Mouse (Mus musculus) ES-E14 (cell line): Measurements from ENCODE around the gene Samd4. TPM values are rescaled to one million over a fixed set of nuclear protein-coding genes. Genes with fewer than 3 reads are reported as not detected.

ENCODE experiments used
- DNase-seq: peaks from one replicate; pipeline ENCODE4 v3.0.0-alpha.2; 2013; ENCODE audit warnings: low read depth, low spot score
- H3K27ac ChIP-seq: 2 replicates; pipeline ENCODE4 v1.5.1; 2012; ENCODE audit warnings: low read depth, mild to moderate bottlenecking, low read length, moderate library complexity, mixed read lengths; ENCODE audit not compliant: poor library complexity, insufficient read depth, severe bottlenecking
- H3K36me3 ChIP-seq: 2 replicates; pipeline ENCODE4 v1.6.1; 2012; ENCODE audit warnings: mild to moderate bottlenecking, low read length, moderate library complexity, mixed read lengths; ENCODE audit not compliant: control insufficient read depth, poor library complexity, insufficient read depth, severe bottlenecking
- H3K4me1 ChIP-seq, 2 experiments: fragments of 150-350 bp in 1 of 2; sonication (generic) in 1 of 2; 2 replicates each; pipeline ENCODE4 v1.6.1; 2012; ENCODE audit warnings: low read length in 2 of 2, mild to moderate bottlenecking in 1 of 2, mixed read lengths in 1 of 2; ENCODE audit not compliant: control insufficient read depth in 2 of 2, insufficient read depth in 2 of 2, poor library complexity in 1 of 2
- H3K4me3 ChIP-seq, 2 experiments: fragments of 150-350 bp in 1 of 2; sonication (generic) in 1 of 2; 2 replicates each; pipeline ENCODE4 v1.5.1; 2012; ENCODE audit warnings: low read length in 2 of 2, low read depth in 1 of 2, mild to moderate bottlenecking in 1 of 2, mixed read lengths in 1 of 2; ENCODE audit not compliant: insufficient read depth in 1 of 2, poor library complexity in 1 of 2, severe bottlenecking in 1 of 2
- H3K9ac ChIP-seq: 2 replicates; pipeline ENCODE4 v1.6.1; 2012; ENCODE audit warnings: low read depth, mild to moderate bottlenecking, low read length, mixed read lengths; ENCODE audit not compliant: poor library complexity, insufficient read depth, severe bottlenecking
- H3K9me3 ChIP-seq: fragments of 150-350 bp; sonication (generic); 2 replicates; pipeline ENCODE4 v1.6.1; 2012; ENCODE audit warnings: low read depth, mild to moderate bottlenecking, low read length; ENCODE audit not compliant: control insufficient read depth, insufficient read depth
- CHD2 ChIP-seq: IDR thresholded peaks from 2 replicates; pipeline ENCODE4 v1.6.1; 2014; ENCODE audit warnings: mild to moderate bottlenecking, low read depth, low read length, inconsistent platforms
- HCFC1 ChIP-seq: IDR thresholded peaks from 2 replicates; pipeline ENCODE4 v1.6.1; 2012; ENCODE audit warnings: low read length, inconsistent platforms, borderline replicate concordance; ENCODE audit not compliant: insufficient read depth
- MAFK ChIP-seq: IDR thresholded peaks from 2 replicates; pipeline ENCODE4 v1.6.1; 2014; ENCODE audit warnings: mild to moderate bottlenecking, low read depth, low read length, inconsistent platforms; ENCODE audit not compliant: insufficient read depth
- ZC3H11A ChIP-seq: IDR thresholded peaks from 2 replicates; pipeline ENCODE4 v1.6.1; 2012; ENCODE audit warnings: low read depth, mild to moderate bottlenecking, inconsistent platforms, low read length, borderline replicate concordance
- ZNF384 ChIP-seq: IDR thresholded peaks from 2 replicates; pipeline ENCODE4 v1.6.1; 2012; ENCODE audit warnings: low read depth, low read length, inconsistent platforms
- in situ Hi-C, 2 experiments: fragments of 600-800 bp; cut with MboI; formaldehyde crosslinking; loops; one replicate each; pipeline ENCODE4 v1.15.1; 2025; ENCODE audit warnings: low sequenced_read_pairs in 2 of 2, inconsistent platforms in 1 of 2; ENCODE audit not compliant: unreplicated experiment in 2 of 2
- total RNA-seq: library from RNA; depleted of rRNA; stranded (reverse); fragments of 300-350 nt; gene quantifications from 2 replicates; pipeline ENCODE4 v1.2.3, GENCODE M21; 2012

Gene Samd4
- total RNA-seq, 1 experiment: 4.2 TPM

GRCm38 (mm10) chr14:46902498-46903087 lies 19.9 kb downstream of the Samd4 start:
- in situ Hi-C loops: no loop called here
- no peaks in the 10 kb centered on the region for H3K9me3 ChIP-seq
- H3K4me3 ChIP-seq: no peak overlapping the region
- DNase-seq: no peak
- no peak for TF ChIP-seq HCFC1
- TF ChIP-seq ZC3H11A: no peak
- no peak for TF ChIP-seq MAFK
- TF ChIP-seq CHD2: no peak
- no peak for TF ChIP-seq ZNF384
- H3K27ac ChIP-seq: no peak overlapping the region
- no peaks in the 10 kb centered on the region for H3K36me3 ChIP-seq
- no peak overlapping the region for H3K9ac ChIP-seq
- H3K4me1 ChIP-seq: no peaks in the 10 kb centered on the region

DNA sequence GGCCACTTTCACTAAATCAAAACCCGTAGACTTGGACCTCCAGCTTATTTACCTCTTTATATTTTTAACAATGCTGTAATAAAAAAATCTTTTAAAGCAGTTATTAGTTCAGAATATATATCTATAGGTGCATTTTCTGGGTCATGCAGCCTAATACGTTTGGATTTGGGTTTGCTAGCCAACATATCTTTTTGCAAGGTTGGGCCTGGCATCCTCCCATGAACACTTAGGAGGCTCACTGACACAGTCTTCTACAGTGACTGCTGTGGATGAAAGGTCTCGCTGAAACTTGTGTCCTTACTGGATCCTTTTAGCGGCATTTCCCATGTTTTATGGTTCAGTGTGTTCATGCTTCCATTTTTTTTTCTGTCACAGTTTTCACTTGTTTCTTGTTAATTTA lies 21.6 kb downstream of the Samd4 start:
- in situ Hi-C loops: no loop called here
- no peak overlapping the region for H3K4me3 ChIP-seq
- no peak for DNase-seq
- no peaks in the 10 kb centered on the region for H3K9me3 ChIP-seq
- H3K27ac ChIP-seq: no peak overlapping the region
- H3K36me3 ChIP-seq: no peaks in the 10 kb centered on the region
- no peak overlapping the region for H3K9ac ChIP-seq
- no peaks in the 10 kb centered on the region for H3K4me1 ChIP-seq
- TF ChIP-seq HCFC1: no peak
- TF ChIP-seq CHD2: no peak
- no peak for TF ChIP-seq ZC3H11A
- no peak for TF ChIP-seq MAFK
- no peak for TF ChIP-seq ZNF384

DNA sequence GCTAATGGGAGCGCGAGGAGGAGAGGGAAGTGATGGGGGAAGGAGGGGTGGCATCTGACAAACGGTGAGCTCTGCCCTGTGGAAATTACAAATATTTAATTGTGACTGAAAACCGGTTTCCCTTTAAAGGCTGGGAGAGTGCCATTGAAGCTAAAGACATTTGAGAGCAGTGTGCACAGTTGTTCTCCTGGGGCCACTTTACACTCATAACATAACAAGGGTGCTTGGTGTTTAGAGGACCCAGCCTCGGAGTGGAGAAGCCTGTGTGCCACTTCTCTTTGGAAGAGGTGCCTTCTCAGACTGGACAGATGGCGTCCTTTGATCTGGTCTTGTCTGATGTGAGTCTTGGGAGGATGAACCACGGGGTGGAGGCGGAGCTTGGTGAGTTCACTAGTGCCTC lies 26.2 kb downstream of the Samd4 start:
- DNase-seq: no peak
- Histone ChIP-seq H3K9me3 (no peaks in the 10 kb centered on the region), H3K4me3 (no peak overlapping the region), H3K9ac (no peak overlapping the region), H3K36me3 (no peaks in the 10 kb centered on the region), H3K4me1 (no peaks in the 10 kb centered on the region), H3K27ac (no peak overlapping the region)
- in situ Hi-C loops: no loop called here
- TF ChIP-seq ZC3H11A: no peak
- no peak for TF ChIP-seq ZNF384
- TF ChIP-seq CHD2: no peak
- no peak for TF ChIP-seq HCFC1
- no peak for TF ChIP-seq MAFK

GRCm38 (mm10) chr14:46912496-46912895 lies 29.8 kb downstream of the Samd4 start:
- DNase-seq: no peak
- no peak overlapping the region for H3K27ac ChIP-seq
- in situ Hi-C loops: no loop called here
- H3K4me3 ChIP-seq: no peak overlapping the region
- H3K9me3 ChIP-seq: no peaks in the 10 kb centered on the region
- no peaks in the 10 kb centered on the region for H3K4me1 ChIP-seq
- no peak for TF ChIP-seq ZNF384
- H3K9ac ChIP-seq: no peak overlapping the region
- no peaks in the 10 kb centered on the region for H3K36me3 ChIP-seq

DNA sequence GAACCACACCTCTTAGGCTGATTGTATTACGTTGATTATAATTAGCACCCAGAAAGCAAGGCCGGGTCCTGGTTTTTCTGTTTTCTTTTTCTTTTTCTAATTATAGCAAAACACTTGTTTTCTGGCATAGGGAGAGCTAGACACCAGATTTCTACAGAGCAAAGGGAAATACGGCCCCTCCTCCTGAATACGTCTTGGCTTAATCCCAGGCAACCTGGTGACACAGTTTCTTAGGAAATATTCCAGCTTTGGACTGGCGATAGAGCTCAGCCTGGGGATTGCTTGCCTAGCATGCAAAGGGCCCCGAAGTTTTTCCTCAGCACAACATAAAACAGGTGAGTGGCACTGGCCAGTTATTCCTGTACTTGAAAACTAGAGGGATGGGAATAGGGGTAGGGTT lies 31.7 kb downstream of the Samd4 start:
- TF ChIP-seq MAFK: no peak
- TF ChIP-seq ZNF384: no peak
- no peak for TF ChIP-seq CHD2
- no peak for TF ChIP-seq HCFC1
- no peak for TF ChIP-seq ZC3H11A
- DNase-seq: no peak
- H3K27ac ChIP-seq: no peak overlapping the region
- H3K4me1 ChIP-seq: no peaks in the 10 kb centered on the region
- no peaks in the 10 kb centered on the region for H3K36me3 ChIP-seq
- H3K9ac ChIP-seq: no peak overlapping the region
- no peaks in the 10 kb centered on the region for H3K9me3 ChIP-seq
- in situ Hi-C loops: no loop called here
- no peak overlapping the region for H3K4me3 ChIP-seq
